Mouse (Mus musculus) heart, adult 2 months (tissue): Measurements from ENCODE around the gene Zkscan14. TPM values are rescaled to one million over a fixed set of nuclear protein-coding genes. Genes with fewer than 3 reads are reported as not detected.
A peak's percentile ranks its signal among the peaks of the same experiment; 100 is the strongest.

Experiments used
- DNase-seq, 2 experiments: peaks; one replicate each; pipeline ENCODE4 v3.0.0; 2021
- H3K27ac ChIP-seq: fragments of 200-600 bp; 2 replicates; pipeline ENCODE4 v1.8.1; 2022
- H3K27me3 ChIP-seq: fragments of 200-500 bp; 2 replicates; pipeline ENCODE4 v1.6.1; 2012; ENCODE audit warnings: mild to moderate bottlenecking, low read length, inconsistent platforms, mixed read lengths; ENCODE audit not compliant: control insufficient read depth, insufficient read depth
- H3K36me3 ChIP-seq: fragments of 200-500 bp; 2 replicates; pipeline ENCODE4 v1.6.1; 2012; ENCODE audit warnings: low read length, inconsistent platforms; ENCODE audit not compliant: control insufficient read depth, insufficient read depth
- H3K4me1 ChIP-seq: fragments of 200-500 bp; 2 replicates; pipeline ENCODE4 v1.6.1; 2011; ENCODE audit warnings: low read length; ENCODE audit not compliant: control insufficient read depth, insufficient read depth
- H3K4me3 ChIP-seq: fragments of 200-600 bp; 2 replicates; pipeline ENCODE4 v1.8.1; 2022
- H3K79me2 ChIP-seq: fragments of 200-500 bp; replicated peaks from 2 replicates; pipeline ENCODE4 v1.6.1; 2012; ENCODE audit warnings: mild to moderate bottlenecking, inconsistent platforms, low read length, moderate library complexity, mixed read lengths; ENCODE audit not compliant: control insufficient read depth, insufficient read depth
- H3K9ac ChIP-seq: fragments of 200-500 bp; 2 replicates; pipeline ENCODE4 v1.6.1; 2012; ENCODE audit warnings: low read depth, mild to moderate bottlenecking, control low read depth, inconsistent platforms, low read length, mixed read lengths
- CTCF ChIP-seq: fragments of 200-600 bp; IDR thresholded peaks from 2 replicates; pipeline ENCODE4 v1.8.1; 2022; ENCODE audit warnings: antibody characterized with exemption, mild to moderate bottlenecking, moderate library complexity
- EP300 ChIP-seq: fragments of 200-500 bp; IDR thresholded peaks from 2 replicates; pipeline ENCODE4 v1.6.1; 2011; ENCODE audit warnings: low read depth, low read length, control low read depth; ENCODE audit not compliant: insufficient read depth
- POLR2A ChIP-seq: fragments of 200-500 bp; IDR thresholded peaks from 2 replicates; pipeline ENCODE4 v1.6.1; 2011; ENCODE audit warnings: mild to moderate bottlenecking, low read depth, low read length, control low read depth; ENCODE audit not compliant: insufficient read depth
- WGBS: fragments of 180-500 bp; shearing (Covaris S2); methylation state at CpG from one replicate; pipeline ENCODE4 v1.1.7; 2018; 5-methylcytosine and 5-hydroxymethylcytosine counted together
- intact Hi-C: fragments of 180-260 bp; cut with DNase I; formaldehyde crosslinking; loops from one replicate; pipeline ENCODE4 v1.15.1; 2025
- polyA plus RNA-seq: library from polyadenylated mRNA; depleted of rRNA; stranded (reverse); fragments of >200 nt; gene quantifications from 2 replicates; pipeline ENCODE4 v1.2.3, GENCODE M21; 2012
- total RNA-seq, 2 experiments: library from RNA; stranded (reverse); gene quantifications; 2 replicates each; pipeline ENCODE4 v1.2.3; 2021

Zkscan14 gene
- total and polyA plus RNA-seq, 3 experiments = 2.5 to 6.9 (median 6.3) TPM

GRCm38 (mm10) chr5:145218671-145219070 lies 17.0 kb upstream of the Zkscan14 start:
- Histone ChIP-seq H3K27me3 (no peaks in the 10 kb centered on the region), H3K36me3 (no peaks in the 10 kb centered on the region), H3K9ac (no peak overlapping the region), H3K79me2 (no peaks in the 10 kb centered on the region), H3K4me1 (no peaks in the 10 kb centered on the region), H3K27ac (no peak overlapping the region), H3K4me3 (no peak overlapping the region)
- WGBS = 93% methylated on average over 20 of the region's 20 CpGs
- no peak for DNase-seq
- intact Hi-C loops = no loop called here
- no peak for TF ChIP-seq EP300
- no peak for TF ChIP-seq POLR2A
- TF ChIP-seq CTCF = no peak

GRCm38 (mm10) chr5:145218206-145218605 lies 16.5 kb upstream of the Zkscan14 start:
- H3K27me3 ChIP-seq = no peaks in the 10 kb centered on the region
- DNase-seq = no peak
- no peaks in the 10 kb centered on the region for H3K4me1 ChIP-seq
- WGBS = 96% methylated on average over 21 of the region's 21 CpGs
- H3K9ac ChIP-seq = no peak overlapping the region
- intact Hi-C loops = no loop called here
- TF ChIP-seq EP300 (no peak), CTCF (no peak), POLR2A (no peak)
- no peaks in the 10 kb centered on the region for H3K79me2 ChIP-seq
- no peaks in the 10 kb centered on the region for H3K36me3 ChIP-seq
- H3K4me3 ChIP-seq = no peak overlapping the region
- H3K27ac ChIP-seq = no peak overlapping the region

GRCm38 (mm10) chr5:145217746-145218145 lies 16.1 kb upstream of the Zkscan14 start:
- Histone ChIP-seq H3K9ac (no peak overlapping the region), H3K27ac (no peak overlapping the region), H3K4me1 (no peaks in the 10 kb centered on the region), H3K27me3 (no peaks in the 10 kb centered on the region), H3K36me3 (no peaks in the 10 kb centered on the region), H3K4me3 (no peak overlapping the region), H3K79me2 (no peaks in the 10 kb centered on the region)
- TF ChIP-seq EP300 = no peak
- no peak for TF ChIP-seq CTCF
- TF ChIP-seq POLR2A = no peak
- 84% methylated on average over 6 of the region's 6 CpGs for WGBS
- intact Hi-C loops = no loop called here
- DNase-seq = no peak

- H3K36me3 ChIP-seq = no peaks in the 10 kb centered on the region
- no peak overlapping the region for H3K4me3 ChIP-seq
- H3K9ac ChIP-seq = no peak overlapping the region
- no peaks in the 10 kb centered on the region for H3K4me1 ChIP-seq
- H3K27ac ChIP-seq = no peak overlapping the region
- no peaks in the 10 kb centered on the region for H3K79me2 ChIP-seq
- no peak for DNase-seq
- WGBS = 63% methylated on average over 4 of the region's 4 CpGs
- intact Hi-C loops = no loop called here
- H3K27me3 ChIP-seq = no peaks in the 10 kb centered on the region
- TF ChIP-seq CTCF = peak; percentile 68
- no peak for TF ChIP-seq EP300
- no peak for TF ChIP-seq POLR2A
These were observed 13.0 kb upstream of the Zkscan14 start for GRCm38 (mm10) chr5:145214679-145215078.

GRCm38 (mm10) chr5:145213505-145213904 lies 11.8 kb upstream of the Zkscan14 start:
- WGBS = 92% methylated on average over 3 of the region's 3 CpGs
- Histone ChIP-seq H3K9ac (no peak overlapping the region), H3K36me3 (no peaks in the 10 kb centered on the region)

GRCm38 (mm10) chr5:145212216-145212615 lies 10.5 kb upstream of the Zkscan14 start:
- H3K36me3 ChIP-seq = no peaks in the 10 kb centered on the region
- no peak for DNase-seq
- H3K4me3 ChIP-seq = no peak overlapping the region
- no peak overlapping the region for H3K27ac ChIP-seq
- no peak for TF ChIP-seq CTCF
- TF ChIP-seq POLR2A = no peak
- no peak for TF ChIP-seq EP300
- H3K9ac ChIP-seq = no peak overlapping the region
- H3K79me2 ChIP-seq = no peaks in the 10 kb centered on the region
- H3K4me1 ChIP-seq = no peaks in the 10 kb centered on the region
- 92% methylated on average over 4 of the region's 4 CpGs for WGBS
- H3K27me3 ChIP-seq = no peaks in the 10 kb centered on the region
- intact Hi-C loops = no loop called here

More at GRCm38 (mm10) chr5:145213505-145213904, 11.8 kb upstream of the Zkscan14 start:
- Histone ChIP-seq H3K79me2 (no peaks in the 10 kb centered on the region), H3K4me1 (no peaks in the 10 kb centered on the region), H3K4me3 (no peak overlapping the region), H3K27ac (no peak overlapping the region), H3K27me3 (no peaks in the 10 kb centered on the region)
- intact Hi-C loops = no loop called here
- DNase-seq = no peak
- TF ChIP-seq POLR2A (no peak), CTCF (no peak)
